Mouse (Mus musculus) heart, adult 2 months (tissue): ENCODE results near the gene Nfkb2. TPM values are rescaled to one million over a fixed set of nuclear protein-coding genes. Genes with fewer than 3 reads are reported as not detected.

ENCODE experiments used
- DNase-seq, 2 experiments: peaks; one replicate each; pipeline ENCODE4 v3.0.0; 2021
- H3K27ac ChIP-seq: fragments of 200-600 bp; 2 replicates; pipeline ENCODE4 v1.8.1; 2022
- H3K27me3 ChIP-seq: fragments of 200-500 bp; 2 replicates; pipeline ENCODE4 v1.6.1; 2012; ENCODE audit warnings: mild to moderate bottlenecking, low read length, inconsistent platforms, mixed read lengths; ENCODE audit not compliant: control insufficient read depth, insufficient read depth
- H3K36me3 ChIP-seq: fragments of 200-500 bp; 2 replicates; pipeline ENCODE4 v1.6.1; 2012; ENCODE audit warnings: low read length, inconsistent platforms; ENCODE audit not compliant: control insufficient read depth, insufficient read depth
- H3K4me1 ChIP-seq: fragments of 200-500 bp; 2 replicates; pipeline ENCODE4 v1.6.1; 2011; ENCODE audit warnings: low read length; ENCODE audit not compliant: control insufficient read depth, insufficient read depth
- H3K4me3 ChIP-seq: fragments of 200-600 bp; 2 replicates; pipeline ENCODE4 v1.8.1; 2022
- H3K79me2 ChIP-seq: fragments of 200-500 bp; replicated peaks from 2 replicates; pipeline ENCODE4 v1.6.1; 2012; ENCODE audit warnings: mild to moderate bottlenecking, inconsistent platforms, low read length, moderate library complexity, mixed read lengths; ENCODE audit not compliant: control insufficient read depth, insufficient read depth
- H3K9ac ChIP-seq: fragments of 200-500 bp; 2 replicates; pipeline ENCODE4 v1.6.1; 2012; ENCODE audit warnings: low read depth, mild to moderate bottlenecking, control low read depth, inconsistent platforms, low read length, mixed read lengths
- CTCF ChIP-seq: fragments of 200-600 bp; IDR thresholded peaks from 2 replicates; pipeline ENCODE4 v1.8.1; 2022; ENCODE audit warnings: antibody characterized with exemption, mild to moderate bottlenecking, moderate library complexity
- EP300 ChIP-seq: fragments of 200-500 bp; IDR thresholded peaks from 2 replicates; pipeline ENCODE4 v1.6.1; 2011; ENCODE audit warnings: low read depth, low read length, control low read depth; ENCODE audit not compliant: insufficient read depth
- POLR2A ChIP-seq: fragments of 200-500 bp; IDR thresholded peaks from 2 replicates; pipeline ENCODE4 v1.6.1; 2011; ENCODE audit warnings: mild to moderate bottlenecking, low read depth, low read length, control low read depth; ENCODE audit not compliant: insufficient read depth
- WGBS: fragments of 180-500 bp; shearing (Covaris S2); methylation state at CpG from one replicate; pipeline ENCODE4 v1.1.7; 2018; 5-methylcytosine and 5-hydroxymethylcytosine counted together
- intact Hi-C: fragments of 180-260 bp; cut with DNase I; formaldehyde crosslinking; loops from one replicate; pipeline ENCODE4 v1.15.1; 2025
- polyA plus RNA-seq: library from polyadenylated mRNA; depleted of rRNA; stranded (reverse); fragments of >200 nt; gene quantifications from 2 replicates; pipeline ENCODE4 v1.2.3, GENCODE M21; 2012
- total RNA-seq, 2 experiments: library from RNA; stranded (reverse); gene quantifications; 2 replicates each; pipeline ENCODE4 v1.2.3; 2021

Gene Nfkb2
- total and polyA plus RNA-seq, 3 experiments: 18.3 to 22.1 (median 20.4) TPM

DNA sequence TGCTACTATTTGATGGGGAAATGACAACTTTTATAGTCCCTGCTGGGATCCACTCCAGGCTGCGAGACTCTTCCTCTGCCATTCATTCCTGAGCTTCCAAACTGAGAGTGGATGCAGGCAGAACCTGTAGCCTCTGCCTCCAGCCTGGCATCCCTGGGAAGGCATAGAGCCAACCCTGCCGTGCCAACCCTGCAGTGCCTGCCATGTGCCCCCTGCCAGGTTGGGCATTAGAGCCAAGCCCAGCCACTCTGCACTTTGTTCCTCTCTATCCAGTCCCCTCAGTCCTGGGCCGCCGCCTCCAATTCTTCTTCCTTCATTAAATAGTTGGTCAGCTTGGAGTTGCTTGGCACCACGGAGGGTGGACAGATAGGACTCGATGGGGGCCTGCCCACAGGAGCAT, 18.1 kb upstream of the Nfkb2 start:
- 74% methylated on average over 6 of the region's 6 CpGs for WGBS

DNA sequence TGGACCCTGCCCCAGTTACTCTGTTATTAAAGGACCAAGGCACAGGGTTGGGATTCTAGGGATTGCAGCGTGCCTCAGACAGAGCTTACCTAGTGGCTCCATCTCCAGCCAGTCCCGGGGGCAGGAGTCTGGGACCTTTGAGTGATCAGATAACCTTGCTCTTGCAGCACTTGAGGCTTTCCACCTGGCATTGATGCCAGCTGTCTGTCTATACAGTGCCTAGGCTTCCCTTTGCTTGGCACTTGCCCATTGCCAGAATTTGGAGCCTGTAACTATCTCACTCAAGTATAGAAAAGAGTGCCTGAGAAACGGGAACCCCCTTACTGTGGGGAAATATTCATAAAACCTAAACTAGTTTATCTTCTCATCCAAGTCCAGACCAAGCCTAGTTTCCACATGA, 17.2 kb upstream of the Nfkb2 start:
- no peaks in the 10 kb centered on the region for H3K36me3 ChIP-seq
- H3K4me3 ChIP-seq: no peak overlapping the region
- no peaks in the 10 kb centered on the region for H3K79me2 ChIP-seq
- no peaks in the 10 kb centered on the region for H3K27me3 ChIP-seq
- H3K27ac ChIP-seq: no peak overlapping the region
- no peak overlapping the region for H3K9ac ChIP-seq
- 90% methylated on average over 3 of the region's 3 CpGs for WGBS
- intact Hi-C loops: no loop called here
- no peak for TF ChIP-seq POLR2A
- TF ChIP-seq EP300: no peak
- TF ChIP-seq CTCF: no peak
- no peak for DNase-seq
- H3K4me1 ChIP-seq: no peaks in the 10 kb centered on the region

More for the DNA sequence above, 18.1 kb upstream of the Nfkb2 start:
- Histone ChIP-seq H3K4me3 (no peak overlapping the region), H3K9ac (no peak overlapping the region), H3K27ac (no peak overlapping the region), H3K27me3 (no peaks in the 10 kb centered on the region), H3K4me1 (no peaks in the 10 kb centered on the region), H3K36me3 (no peaks in the 10 kb centered on the region), H3K79me2 (no peaks in the 10 kb centered on the region)
- DNase-seq: peak; percentile 46 to 54
- no peak for TF ChIP-seq POLR2A
- TF ChIP-seq CTCF: no peak
- no peak for TF ChIP-seq EP300
- intact Hi-C loops: no loop called here

DNA sequence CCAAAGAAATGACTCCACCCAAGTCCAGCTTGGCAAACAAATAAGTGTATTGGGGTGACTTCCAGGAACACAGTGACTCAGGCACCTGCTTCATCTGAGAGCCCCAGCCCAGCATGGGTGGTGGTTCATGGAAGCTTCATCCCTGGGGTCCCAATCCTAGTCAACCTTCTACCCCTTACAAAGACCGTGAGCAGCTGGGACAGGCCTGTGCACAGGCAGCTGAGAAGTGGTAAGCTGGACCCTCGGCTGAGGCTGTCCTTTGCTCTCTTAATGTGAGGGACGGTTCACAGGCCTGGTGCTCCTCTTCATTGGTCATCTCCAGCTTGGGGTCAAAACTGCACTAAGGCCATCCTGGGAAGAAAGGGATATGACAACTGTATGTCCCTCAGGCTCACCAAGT, 16.6 kb upstream of the Nfkb2 start:
- Histone ChIP-seq H3K27me3 (0 out of 2 replicates have a peak, but pooled peaks cover 2% of the 10 kb centered on the region), H3K36me3 (no peaks in the 10 kb centered on the region), H3K4me1 (no peaks in the 10 kb centered on the region), H3K79me2 (no peaks in the 10 kb centered on the region), H3K9ac (no peak overlapping the region), H3K4me3 (no peak overlapping the region), H3K27ac (no peak overlapping the region)
- no peak for DNase-seq
- 90% methylated on average over 3 of the region's 3 CpGs for WGBS
- no peak for TF ChIP-seq POLR2A
- intact Hi-C loops: no loop called here

DNA sequence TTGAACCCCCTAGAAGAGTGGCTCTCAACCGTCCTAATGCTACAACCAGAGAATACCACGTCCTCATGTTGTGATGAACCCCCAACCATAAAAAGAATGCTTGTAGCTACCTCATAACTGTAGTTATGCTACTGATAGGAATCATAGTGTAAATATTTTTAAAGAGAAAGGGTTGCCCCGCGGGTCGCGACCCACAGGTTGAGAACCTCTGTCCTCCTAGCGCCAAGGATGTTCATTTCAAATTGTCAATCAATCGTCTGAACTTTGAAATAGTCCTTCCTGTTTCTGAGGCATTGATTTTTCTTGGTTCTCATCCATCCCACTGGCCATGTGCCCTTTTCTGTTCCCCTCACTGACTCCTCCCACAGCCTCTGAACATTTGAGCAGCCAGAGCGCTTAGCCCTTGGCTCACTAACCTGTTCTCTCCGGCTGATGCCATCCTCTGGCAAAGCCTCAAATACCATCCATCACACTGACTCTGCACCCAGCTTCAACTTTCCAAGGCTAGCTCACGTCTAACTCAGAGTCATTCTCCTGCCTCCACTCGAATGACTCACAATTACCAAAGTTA, 13.5 kb upstream of the Nfkb2 start:
- Histone ChIP-seq H3K79me2 (no peaks in the 10 kb centered on the region), H3K27ac (no peak overlapping the region), H3K4me1 (no peaks in the 10 kb centered on the region), H3K9ac (no peak overlapping the region), H3K36me3 (no peaks in the 10 kb centered on the region), H3K27me3 (0 out of 2 replicates have a peak, but pooled peaks cover 2% of the 10 kb centered on the region), H3K4me3 (no peak overlapping the region)
- 53% methylated on average over 12 of the region's 12 CpGs for WGBS
- intact Hi-C loops: no loop called here
- no peak for DNase-seq
- no peak for TF ChIP-seq EP300
- no peak for TF ChIP-seq POLR2A
- TF ChIP-seq CTCF: no peak

DNA sequence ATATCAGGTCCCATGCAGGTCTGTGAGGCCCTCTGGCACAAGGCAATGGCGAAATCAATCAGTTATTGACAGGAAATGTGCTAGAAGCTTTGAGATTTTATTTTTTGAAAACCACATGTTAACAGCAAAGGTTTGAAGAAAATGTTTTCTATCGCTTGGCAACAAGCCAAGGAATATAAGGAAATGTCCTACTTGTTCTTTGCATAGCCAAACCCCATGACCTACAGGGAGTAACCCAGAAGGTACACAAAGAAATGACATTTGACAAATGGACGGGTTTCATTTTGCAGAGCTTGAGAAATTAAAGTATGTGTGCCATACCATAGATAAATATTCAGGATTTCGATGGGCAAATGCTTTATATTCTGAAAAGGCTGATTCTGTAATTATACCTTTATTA, 7.2 kb upstream of the Nfkb2 start:
- H3K4me1 ChIP-seq: no peaks in the 10 kb centered on the region
- no peak overlapping the region for H3K4me3 ChIP-seq
- intact Hi-C loops: no loop called here
- 54% methylated on average over 4 of the region's 4 CpGs for WGBS
- no peak for DNase-seq
- H3K9ac ChIP-seq: no peak overlapping the region
- H3K27ac ChIP-seq: no peak overlapping the region
- TF ChIP-seq EP300 (no peak), POLR2A (no peak), CTCF (no peak)
- 0 out of 2 replicates have a peak, but pooled peaks cover 2% of the 10 kb centered on the region for H3K27me3 ChIP-seq
- H3K79me2 ChIP-seq: no peaks in the 10 kb centered on the region
- no peaks in the 10 kb centered on the region for H3K36me3 ChIP-seq

DNA sequence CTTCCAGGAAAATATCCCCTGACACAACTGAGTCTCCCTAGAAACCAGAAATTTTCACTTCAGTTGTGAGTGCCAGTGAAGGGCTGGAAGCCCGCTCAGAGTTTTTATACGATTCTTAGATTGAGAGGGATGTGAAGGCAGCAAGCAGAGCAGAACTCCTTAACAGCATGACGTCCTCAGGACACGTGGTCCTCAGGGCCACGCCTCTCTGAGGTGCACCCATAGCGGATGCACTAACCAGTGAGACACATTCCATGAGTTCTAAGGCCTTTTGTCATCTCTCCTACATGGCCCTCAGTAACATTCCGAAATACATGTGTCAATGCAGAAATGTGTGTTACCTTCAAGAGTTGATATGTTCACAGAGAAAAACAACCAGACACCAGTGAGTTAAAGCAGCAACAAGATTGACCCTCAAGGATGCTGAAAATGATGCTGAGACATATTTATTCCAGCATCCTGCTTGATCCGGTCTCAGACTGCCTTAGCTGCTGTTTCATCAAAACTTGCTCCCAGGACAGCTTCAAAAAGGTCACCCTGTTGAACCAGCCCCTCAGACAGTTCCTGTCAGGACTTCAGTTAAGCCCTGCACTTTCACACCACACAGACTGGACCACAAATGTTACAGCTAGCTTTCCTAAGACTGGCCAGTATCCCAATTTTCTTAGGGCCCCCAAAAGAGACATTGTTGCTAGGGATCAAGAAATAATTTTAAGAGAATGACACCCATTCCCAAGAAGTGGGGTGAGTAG, 3.6 kb upstream of the Nfkb2 start:
- DNase-seq: peak in 1 of 2 experiments; percentile 8
- H3K79me2 ChIP-seq: no peaks in the 10 kb centered on the region
- H3K9ac ChIP-seq: no peak overlapping the region
- intact Hi-C loops: loop anchor here (10.0 kb wide), 1 partner anchor 144 kb away; no protein-coding TSS in a partner anchor
- no peak overlapping the region for H3K4me3 ChIP-seq
- 37% methylated on average over 8 of the region's 8 CpGs for WGBS
- H3K36me3 ChIP-seq: no peaks in the 10 kb centered on the region
- no peak overlapping the region for H3K27ac ChIP-seq
- TF ChIP-seq CTCF: no peak
- no peak for TF ChIP-seq POLR2A
- no peak for TF ChIP-seq EP300
- no peaks in the 10 kb centered on the region for H3K27me3 ChIP-seq
- no peaks in the 10 kb centered on the region; the same call in 1 of the 2 replicates for H3K4me1 ChIP-seq
